Mouse (Mus musculus): Measurements from ENCODE around the gene Slc6a19.
"Not testable (repeated sequence)": the region's sequence is repeated elsewhere in the genome, so short reads cannot be mapped to it uniquely, and the experiment has no call there.

The Slc6a19 gene

GRCm38 (mm10) chr13:73711803-73712202 lies 7.1 kb upstream of the Slc6a19 start:
- no peak for DNase-seq

- no peak for DNase-seq
These were observed 6.6 kb upstream of the Slc6a19 start for GRCm38 (mm10) chr13:73711221-73711620.

- no peak for DNase-seq
These were observed 4.8 kb upstream of the Slc6a19 start for GRCm38 (mm10) chr13:73709491-73709890.

GRCm38 (mm10) chr13:73703486-73703885 lies 1.2 kb downstream of the Slc6a19 start:
- not testable (repeated sequence) for DNase-seq

- DNase-seq: peak in 1 of 2 experiments; percentile 34
These were observed 1.9 kb downstream of the Slc6a19 start for GRCm38 (mm10) chr13:73702776-73703175.

GRCm38 (mm10) chr13:73701161-73701883 lies 3.3 kb downstream of the Slc6a19 start:
- DNase-seq: no peak

- no peak for DNase-seq
These were observed 4.1 kb downstream of the Slc6a19 start for GRCm38 (mm10) chr13:73700554-73700953.

GRCm38 (mm10) chr13:73699714-73700113 lies 5.0 kb downstream of the Slc6a19 start:
- DNase-seq: no peak

- no peak for DNase-seq
These were observed 8.1 kb downstream of the Slc6a19 start for GRCm38 (mm10) chr13:73696529-73696928.

GRCm38 (mm10) chr13:73694972-73695371 lies 9.7 kb downstream of the Slc6a19 start:
- DNase-seq: no peak

GRCm38 (mm10) chr13:73693333-73693732 lies 11.3 kb downstream of the Slc6a19 start:
- no peak for DNase-seq

GRCm38 (mm10) chr13:73692249-73692868 lies 12.3 kb downstream of the Slc6a19 start:
- DNase-seq: peak; percentile 75 to 79

- no peak for DNase-seq
These were observed 15.7 kb downstream of the Slc6a19 start for GRCm38 (mm10) chr13:73688934-73689333.

GRCm38 (mm10) chr13:73687601-73688000 lies 17.1 kb downstream of the Slc6a19 start:
- no peak for DNase-seq

GRCm38 (mm10) chr13:73685502-73685901 lies 19.2 kb downstream of the Slc6a19 start:
- DNase-seq: no peak

GRCm38 (mm10) chr13:73684412-73684811 lies 20.3 kb downstream of the Slc6a19 start:
- no peak for DNase-seq

- no peak for DNase-seq
These were observed 21.0 kb downstream of the Slc6a19 start for GRCm38 (mm10) chr13:73683682-73684081.

- no peak for DNase-seq
These were observed 22.4 kb downstream of the Slc6a19 start for GRCm38 (mm10) chr13:73682226-73682625.

- DNase-seq: no peak
These were observed 24.3 kb downstream of the Slc6a19 start for GRCm38 (mm10) chr13:73680394-73680793.

- no peak for DNase-seq
These were observed 25.4 kb downstream of the Slc6a19 start for GRCm38 (mm10) chr13:73679311-73679710.

- no peak for DNase-seq
These were observed 26.8 kb downstream of the Slc6a19 start, which contains the start of gene Slc6a18 for GRCm38 (mm10) chr13:73677853-73678252. Gene Slc6a18, minus strand, starts transcription at chr13:73678023.

- DNase-seq: no peak
These were observed 29.5 kb downstream of the Slc6a19 start for GRCm38 (mm10) chr13:73675161-73675560.

GRCm38 (mm10) chr13:73660163-73660695 lies 44.4 kb downstream of the Slc6a19 start:
- DNase-seq: no peak

GRCm38 (mm10) chr13:73658953-73659352 lies 45.7 kb downstream of the Slc6a19 start:
- DNase-seq: no peak
